Mouse (Mus musculus): Measurements from ENCODE around the gene Retreg3.

DNA sequence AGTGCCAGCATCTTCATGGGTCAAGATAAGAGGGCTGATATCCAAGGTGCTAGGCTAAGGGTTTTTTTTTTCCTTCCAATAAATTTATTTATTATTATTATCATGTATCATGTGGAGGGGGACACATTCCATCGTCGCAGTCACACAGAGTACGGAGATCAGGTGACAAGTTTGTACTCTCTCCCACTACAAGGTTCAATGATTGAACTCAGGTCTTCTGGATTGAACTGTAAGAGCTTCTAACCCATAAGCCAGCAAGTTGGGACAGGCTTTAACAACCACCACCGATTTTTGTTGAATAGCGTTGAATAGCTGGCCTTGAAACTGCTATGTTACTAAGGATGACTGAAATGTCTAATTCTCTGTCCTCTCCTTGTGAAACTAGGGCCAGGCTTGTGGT lies 39.3 kb downstream of the Retreg3 start:
- TF ChIP-seq CTCF (IDR thresholded peaks at IDR 0.05; ENCODE audit: low read depth) (no peak), EP300 (IDR thresholded peaks at IDR 0.05; ENCODE audit: low read depth) (no peak)

Measured in liver, embryonic 14.5 days (tissue).